Mouse (Mus musculus) thymus, adult 18-20 months (tissue): ENCODE measurements at regions not wholly inside any gene's neighbourhood (a gene's known extent, or its start where the extent isn't known, plus 50 kb on each side); places are given as distances from the start of the nearest gene placed in this dataset.
"Not testable (repeated sequence)": the region's sequence is repeated elsewhere in the genome, so short reads cannot be mapped to it uniquely, and the experiment has no call there.

ENCODE experiments used
- DNase-seq, 2 experiments: peaks; one replicate each; pipeline ENCODE4 v3.0.0; 2022; ENCODE audit warnings: mixed read lengths in 2 of 2

GRCm38 (mm10) chr15:5877749-5878148 is 421.8 kb upstream of the Dab2 start:
- DNase-seq = no peak

- no peak for DNase-seq
Observed at GRCm38 (mm10) chr15:5891188-5891587, 408.4 kb upstream of the Dab2 start.

- DNase-seq = no peak
Observed at GRCm38 (mm10) chr15:5892034-5892433, 407.6 kb upstream of the Dab2 start.

- not testable (repeated sequence) for DNase-seq
Observed at GRCm38 (mm10) chr15:5895688-5896470, 403.7 kb upstream of the Dab2 start.

- DNase-seq = no peak
Observed at GRCm38 (mm10) chr15:5915261-5915660, 384.3 kb upstream of the Dab2 start.

GRCm38 (mm10) chr15:5920058-5920457 is 379.5 kb upstream of the Dab2 start:
- DNase-seq = no peak

- DNase-seq = no peak
Observed at GRCm38 (mm10) chr15:5927768-5928167, 371.8 kb upstream of the Dab2 start.

GRCm38 (mm10) chr15:5933586-5933985 is 366.0 kb upstream of the Dab2 start:
- DNase-seq = no peak

GRCm38 (mm10) chr15:5940945-5941344 is 358.6 kb upstream of the Dab2 start:
- DNase-seq = no peak

- DNase-seq = no peak
Observed at GRCm38 (mm10) chr15:5946650-5947049, 352.9 kb upstream of the Dab2 start.

GRCm38 (mm10) chr15:5950919-5951318 is 348.7 kb upstream of the Dab2 start:
- DNase-seq = no peak

- not testable (repeated sequence) for DNase-seq
Observed at GRCm38 (mm10) chr15:5951661-5952060, 347.9 kb upstream of the Dab2 start.

- DNase-seq = no peak
Observed at GRCm38 (mm10) chr15:5953106-5953505, 346.5 kb upstream of the Dab2 start.

GRCm38 (mm10) chr15:5991351-5992065 is 308.1 kb upstream of the Dab2 start:
- no peak for DNase-seq

- not testable (repeated sequence) for DNase-seq
Observed at GRCm38 (mm10) chr15:5992146-5992545, 307.4 kb upstream of the Dab2 start.

GRCm38 (mm10) chr15:6000816-6001215 is 298.8 kb upstream of the Dab2 start:
- no peak for DNase-seq

GRCm38 (mm10) chr15:6001394-6001793 is 298.2 kb upstream of the Dab2 start:
- no peak for DNase-seq

- DNase-seq = no peak
Observed at GRCm38 (mm10) chr15:6014982-6015381, 284.6 kb upstream of the Dab2 start.

- DNase-seq = no peak
Observed at GRCm38 (mm10) chr15:6016637-6017049, 282.9 kb upstream of the Dab2 start.

GRCm38 (mm10) chr15:6025543-6025942 is 274.0 kb upstream of the Dab2 start:
- DNase-seq = no peak

- DNase-seq = no peak
Observed at GRCm38 (mm10) chr15:6029214-6029613, 270.4 kb upstream of the Dab2 start.

GRCm38 (mm10) chr15:6030396-6030795 is 269.2 kb upstream of the Dab2 start:
- no peak for DNase-seq

- no peak for DNase-seq
Observed at GRCm38 (mm10) chr15:6034156-6034555, 265.4 kb upstream of the Dab2 start.
